Mouse (Mus musculus): Measurements from ENCODE around the gene Gak. TPM values are rescaled to one million over a fixed set of nuclear protein-coding genes. Genes with fewer than 3 reads are reported as not detected.

The Gak gene
- polyA plus RNA-seq (2016; fragmentation: Nextera tagmentation; extraction: Ambion mirVana) = 42.5 and 43.2 TPM in 2 replicates

DNA sequence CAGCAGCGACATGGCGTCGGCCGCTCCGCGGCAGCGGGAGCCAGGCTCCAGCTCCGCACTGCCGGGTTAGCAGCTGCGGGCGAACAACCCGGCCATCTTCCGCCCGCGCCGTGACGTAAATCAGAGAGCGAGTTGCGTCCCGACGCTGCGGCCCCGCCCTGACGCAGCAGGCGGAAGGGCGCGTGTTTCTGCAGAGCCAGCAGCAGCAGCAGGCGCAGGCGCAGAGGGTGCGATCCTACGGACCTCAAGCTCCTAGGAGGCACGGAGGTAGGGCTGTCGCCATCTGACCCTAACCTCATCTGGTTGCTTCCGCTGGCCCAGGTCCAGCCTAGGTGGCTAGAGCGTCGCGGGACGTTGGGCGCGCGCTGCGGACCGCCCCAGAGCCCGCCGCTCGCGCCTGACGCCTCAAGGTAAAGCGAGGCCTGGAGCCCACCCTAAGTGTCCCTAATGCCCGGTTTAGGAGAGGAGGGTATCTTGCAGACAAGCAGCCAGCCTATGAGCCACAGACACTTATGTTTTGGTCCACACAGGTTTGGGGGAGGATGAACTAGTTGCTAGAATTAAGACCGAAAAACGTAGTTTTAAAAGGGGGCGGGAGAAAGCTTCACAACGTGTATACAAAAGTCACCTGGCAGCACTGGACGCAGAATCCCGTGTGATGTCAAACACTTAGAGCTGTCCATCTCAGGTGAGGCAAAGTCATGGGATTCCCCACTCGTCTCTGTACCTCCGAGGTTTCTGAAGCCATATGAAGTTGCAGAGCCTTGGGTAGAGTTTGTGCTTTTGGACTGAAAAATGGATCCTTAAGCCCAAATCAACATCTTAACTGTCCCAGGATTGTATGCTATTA, at the start of gene Gak, which contains the start of gene Tmem175:
Gene Gak (minus strand): TSS at position 122 of the 850 bp plus-strand sequence.
Gene Tmem175 (plus strand): TSS at position 137 of the 850 bp plus-strand sequence.
- no peaks in the 10 kb centered on the region for H3K9me3 ChIP-seq (replicated peaks)
- WGBS = under 1% methylated on average over 58 of the region's 58 CpGs
- peak within 1 kb of the TSS; percentile 81 for H3K27ac ChIP-seq (ENCODE audit: poor library complexity, severe bottlenecking)
- peak within 1 kb of the TSS; percentile 83 for H3K4me2 ChIP-seq
- peaks cover 24% of the 10 kb centered on the region for H3K4me1 ChIP-seq (replicated peaks)
- no peaks in the 10 kb centered on the region for H3K36me3 ChIP-seq
- peak within 1 kb of the TSS; percentile 93 for H3K9ac ChIP-seq
- peak; percentile 96 for ATAC-seq (ENCODE audit: insufficient number of reproducible peaks, low FRiP score)
- H3K27me3 ChIP-seq (replicated peaks) = no peaks in the 10 kb centered on the region
- H3K4me3 ChIP-seq = peak within 1 kb of the TSS; percentile 88

DNA sequence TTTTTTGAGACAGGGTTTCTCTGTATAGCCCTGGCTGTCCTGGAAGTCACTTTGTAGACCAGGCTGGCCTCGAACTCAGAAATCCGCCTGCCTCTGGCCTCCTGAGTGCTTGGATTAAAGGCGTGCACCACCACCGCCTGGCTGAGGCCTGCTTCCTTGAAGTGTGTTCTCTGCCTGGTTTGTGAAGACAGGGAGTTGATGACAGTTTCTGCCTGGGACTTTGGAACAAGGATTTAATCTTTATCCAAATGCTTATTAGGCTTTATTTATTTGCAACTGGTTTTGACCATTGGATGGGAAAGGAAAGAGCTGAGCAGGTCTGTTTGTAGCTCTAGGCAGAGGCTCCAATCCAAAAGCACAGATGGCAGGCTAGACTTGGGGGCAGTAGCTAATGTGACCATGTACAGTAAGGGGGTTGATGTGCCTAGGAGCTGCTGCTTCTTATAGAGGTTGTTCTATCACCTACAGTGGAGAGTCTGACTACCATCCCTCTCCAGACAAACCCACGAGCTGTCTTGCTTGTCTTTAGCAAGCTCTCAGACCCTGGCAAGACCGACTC, 48.8 kb upstream of the Gak start:
- WGBS = 88% methylated on average over 6 of the region's 6 CpGs
- Histone ChIP-seq H3K9ac (no peak overlapping the region), H3K4me3 (no peak overlapping the region), H3K9me3 (replicated peaks) (no peaks in the 10 kb centered on the region), H3K4me2 (no peak overlapping the region), H3K36me3 (peaks cover 9% of the 10 kb centered on the region), H3K27ac (ENCODE audit: poor library complexity, severe bottlenecking) (no peak overlapping the region), H3K4me1 (replicated peaks) (peaks cover 18% of the 10 kb centered on the region), H3K27me3 (replicated peaks) (no peaks in the 10 kb centered on the region)
- no peak for ATAC-seq (ENCODE audit: insufficient number of reproducible peaks, low FRiP score)

DNA sequence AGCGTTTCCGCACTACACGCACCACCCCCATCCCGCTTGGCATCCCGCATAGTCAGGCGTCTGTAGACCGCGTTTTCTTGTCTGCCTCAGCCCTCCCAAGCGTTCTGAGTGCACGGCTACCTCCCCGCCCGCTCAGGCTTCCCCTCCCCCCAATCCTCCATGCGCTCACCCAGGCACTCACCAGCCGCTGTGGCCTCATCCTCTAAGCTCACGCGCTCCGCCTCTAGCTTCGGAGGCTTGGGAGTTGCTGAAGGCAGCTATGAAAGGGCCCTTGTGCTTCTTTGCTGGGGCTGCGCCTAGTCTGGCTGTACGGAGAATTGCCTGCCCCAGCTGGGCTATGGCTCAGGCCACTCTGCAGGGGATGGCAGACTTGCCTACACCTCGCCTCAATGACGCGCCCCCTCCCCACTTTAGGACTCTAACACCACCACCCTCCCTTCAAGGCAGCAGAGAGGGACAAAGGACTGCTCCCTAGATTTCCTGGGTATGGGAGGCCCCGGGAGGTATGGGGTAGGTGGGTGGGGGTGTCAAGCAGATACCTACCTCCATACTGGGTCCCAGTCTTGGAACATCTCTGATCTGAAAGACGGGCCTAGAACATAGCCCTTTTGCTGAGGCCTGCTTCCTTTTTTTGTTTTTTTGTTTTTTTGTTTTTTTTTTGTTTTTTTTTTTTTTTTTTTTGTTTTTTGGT, 48.2 kb upstream of the Gak start:
- Histone ChIP-seq H3K27ac (ENCODE audit: poor library complexity, severe bottlenecking) (peak overlapping the region; percentile 70), H3K36me3 (peaks cover 14% of the 10 kb centered on the region), H3K4me1 (replicated peaks) (peaks cover 18% of the 10 kb centered on the region), H3K4me3 (peak overlapping the region; percentile 48), H3K27me3 (replicated peaks) (no peaks in the 10 kb centered on the region), H3K9me3 (replicated peaks) (no peaks in the 10 kb centered on the region), H3K9ac (peak overlapping the region; percentile 72), H3K4me2 (peak overlapping the region; percentile 89)
- ATAC-seq (ENCODE audit: insufficient number of reproducible peaks, low FRiP score) = peak; percentile 83
- 4% methylated on average over 25 of the region's 25 CpGs for WGBS

DNA sequence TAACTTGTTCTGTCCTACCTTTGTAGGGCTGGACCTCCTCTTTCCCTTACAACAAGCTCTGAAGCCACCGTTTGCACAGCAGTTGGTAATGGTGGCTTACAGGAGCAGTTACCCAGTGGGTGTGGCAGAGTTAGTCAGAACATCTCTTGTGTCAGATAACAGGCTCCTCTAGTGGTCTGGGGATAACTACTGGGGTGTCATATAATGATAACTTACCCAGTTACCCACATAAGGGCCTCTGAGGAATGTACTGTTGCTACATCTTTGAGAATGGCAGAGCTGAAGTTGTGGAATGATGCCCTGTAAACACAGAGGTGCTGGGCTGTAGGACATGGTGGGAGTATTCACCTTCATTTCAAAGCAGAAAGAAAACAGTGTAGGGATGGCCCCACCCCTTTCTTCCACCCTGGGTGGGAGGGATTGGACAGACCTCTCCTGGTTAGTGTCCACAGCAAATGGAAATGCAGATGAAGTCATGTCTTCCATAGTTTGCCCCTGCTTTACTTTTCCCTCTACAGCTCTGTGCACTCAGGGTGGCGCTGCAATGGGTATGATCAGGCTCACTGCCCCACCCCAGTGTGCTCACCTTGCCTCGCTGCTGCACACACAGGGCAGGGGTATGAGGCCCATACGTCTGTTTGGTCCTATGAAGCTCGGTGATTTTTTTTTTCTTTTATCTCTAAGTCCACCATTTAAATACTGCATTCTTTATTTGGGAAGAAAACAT, 47.4 kb upstream of the Gak start:
- peak overlapping the region; percentile 89 for H3K4me2 ChIP-seq
- H3K9me3 ChIP-seq (replicated peaks) = no peaks in the 10 kb centered on the region
- peak overlapping the region; percentile 70 for H3K27ac ChIP-seq (ENCODE audit: poor library complexity, severe bottlenecking)
- peaks cover 23% of the 10 kb centered on the region for H3K36me3 ChIP-seq
- peak overlapping the region; percentile 72 for H3K9ac ChIP-seq
- H3K4me3 ChIP-seq = peak overlapping the region; percentile 48
- ATAC-seq (ENCODE audit: insufficient number of reproducible peaks, low FRiP score) = peak; percentile 66; the same call in 1 of the 2 replicates
- WGBS = 9% methylated on average over 5 of the region's 5 CpGs
- no peaks in the 10 kb centered on the region for H3K27me3 ChIP-seq (replicated peaks)
- peaks cover 18% of the 10 kb centered on the region for H3K4me1 ChIP-seq (replicated peaks)

DNA sequence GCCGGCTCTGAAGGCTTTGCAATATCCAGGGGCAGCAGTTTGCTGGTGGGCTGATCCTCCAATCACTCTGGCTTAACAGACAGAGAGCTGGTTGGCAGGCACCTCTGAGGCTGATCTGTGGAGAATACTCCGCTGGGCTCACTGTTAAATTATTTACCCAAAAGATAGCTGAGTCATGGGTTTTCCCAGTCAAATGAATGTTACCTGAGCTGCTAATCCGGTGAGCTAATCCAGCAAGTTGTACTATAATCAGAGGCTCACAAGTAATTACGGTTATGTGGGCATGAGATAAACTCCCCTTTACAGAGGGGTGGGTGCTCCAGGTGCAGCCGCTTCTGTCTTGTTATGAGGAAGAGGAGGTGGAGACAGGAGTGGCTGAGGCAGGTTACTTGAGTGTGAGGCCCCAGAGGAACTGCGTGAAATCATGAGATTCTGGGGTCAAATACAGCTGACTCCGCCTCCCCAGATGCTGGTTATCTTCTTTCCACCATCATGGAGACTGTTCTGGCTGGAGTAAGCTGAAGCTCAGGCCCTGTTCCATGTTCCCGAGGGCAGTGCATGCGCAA, 45.8 kb upstream of the Gak start, which contains the start of gene Slc26a1:
Gene Slc26a1 (minus strand): TSS at position 319 of the 566 bp plus-strand sequence.
- H3K9ac ChIP-seq = no peak within 1 kb of the TSS
- H3K4me1 ChIP-seq (replicated peaks) = peaks cover 21% of the 10 kb centered on the region
- no peaks in the 10 kb centered on the region for H3K27me3 ChIP-seq (replicated peaks)
- peaks cover 32% of the 10 kb centered on the region for H3K36me3 ChIP-seq
- H3K4me2 ChIP-seq = no peak within 1 kb of the TSS
- ATAC-seq (ENCODE audit: insufficient number of reproducible peaks, low FRiP score) = no peak
- H3K9me3 ChIP-seq (replicated peaks) = no peaks in the 10 kb centered on the region
- 76% methylated on average over 9 of the region's 9 CpGs for WGBS
- no peak within 1 kb of the TSS for H3K4me3 ChIP-seq
- no peak within 1 kb of the TSS for H3K27ac ChIP-seq (ENCODE audit: poor library complexity, severe bottlenecking)

DNA sequence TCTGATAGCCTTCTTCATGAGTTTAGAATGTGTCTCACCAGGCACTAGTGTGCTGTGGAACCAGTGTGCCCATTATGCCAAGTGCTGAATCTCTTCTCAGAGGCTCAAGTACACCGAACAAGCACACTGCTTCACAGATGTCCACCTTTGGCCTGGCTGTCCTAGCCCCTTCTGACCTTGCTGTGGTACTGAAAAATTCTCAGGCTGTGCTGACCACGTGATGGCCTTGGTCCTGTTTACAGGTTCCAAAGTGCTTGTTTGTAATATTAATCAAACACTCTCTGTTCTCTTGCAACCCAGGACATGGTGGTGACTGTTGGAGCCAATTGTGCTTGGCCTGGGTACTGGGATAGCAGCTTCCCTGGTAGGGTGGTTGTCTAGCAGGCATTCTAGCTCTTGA, 45.1 kb upstream of the Gak start:
- H3K4me2 ChIP-seq = no peak overlapping the region
- H3K4me1 ChIP-seq (replicated peaks) = peaks cover 28% of the 10 kb centered on the region
- H3K9ac ChIP-seq = no peak overlapping the region
- no peak for ATAC-seq (ENCODE audit: insufficient number of reproducible peaks, low FRiP score)
- no peaks in the 10 kb centered on the region for H3K9me3 ChIP-seq (replicated peaks)
- H3K36me3 ChIP-seq = peaks cover 32% of the 10 kb centered on the region
- H3K27me3 ChIP-seq (replicated peaks) = no peaks in the 10 kb centered on the region
- WGBS = 75% methylated on average over 2 of the region's 2 CpGs
- no peak overlapping the region for H3K4me3 ChIP-seq
- no peak overlapping the region for H3K27ac ChIP-seq (ENCODE audit: poor library complexity, severe bottlenecking)

DNA sequence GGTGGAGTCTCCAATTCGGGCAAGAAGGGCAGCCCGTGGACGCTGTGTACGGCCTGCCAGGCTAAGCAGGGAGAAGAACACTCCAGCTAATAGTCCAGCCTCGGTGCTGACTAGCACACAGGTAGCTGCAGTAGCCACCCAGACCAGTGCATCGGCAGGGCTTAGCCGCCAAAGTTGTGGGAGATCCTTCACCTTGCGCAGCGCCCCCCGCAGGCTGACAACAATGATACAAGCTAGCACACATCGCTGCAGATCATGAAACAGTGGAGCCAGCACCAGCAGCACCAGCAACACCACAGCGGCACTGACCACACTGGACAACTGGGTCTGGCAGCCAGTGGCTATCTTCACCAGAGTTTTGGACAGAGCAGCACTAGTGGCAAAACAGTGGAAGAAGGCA, 42.2 kb upstream of the Gak start:
- no peak overlapping the region for H3K4me2 ChIP-seq
- H3K4me1 ChIP-seq (replicated peaks) = peaks cover 19% of the 10 kb centered on the region
- no peaks in the 10 kb centered on the region for H3K27me3 ChIP-seq (replicated peaks)
- H3K9ac ChIP-seq = no peak overlapping the region
- peaks cover 32% of the 10 kb centered on the region for H3K36me3 ChIP-seq
- ATAC-seq (ENCODE audit: insufficient number of reproducible peaks, low FRiP score) = no peak
- H3K4me3 ChIP-seq = no peak overlapping the region
- no peak overlapping the region for H3K27ac ChIP-seq (ENCODE audit: poor library complexity, severe bottlenecking)
- 86% methylated on average over 12 of the region's 12 CpGs for WGBS
- H3K9me3 ChIP-seq (replicated peaks) = no peaks in the 10 kb centered on the region

DNA sequence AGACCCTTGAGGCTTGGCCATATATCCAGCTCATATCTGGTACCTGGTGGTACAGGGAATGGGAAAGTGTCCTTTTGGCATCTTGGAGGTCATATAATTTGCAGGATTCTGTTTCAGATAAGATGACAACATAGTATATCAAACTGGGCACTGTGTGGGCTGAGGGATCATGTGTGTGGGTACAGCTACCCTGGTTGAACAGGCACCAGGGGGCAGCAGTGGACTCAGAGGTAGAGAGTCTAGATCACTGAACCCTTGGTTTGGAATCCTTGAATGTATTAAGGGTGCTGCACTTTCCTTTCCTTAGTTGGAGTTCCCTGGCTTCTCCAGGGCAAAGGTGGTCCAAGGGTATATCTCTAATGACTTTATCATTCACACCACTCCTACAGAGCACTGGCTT, 41.2 kb upstream of the Gak start:
- H3K4me2 ChIP-seq = no peak overlapping the region
- peaks cover 14% of the 10 kb centered on the region for H3K4me1 ChIP-seq (replicated peaks)
- no peaks in the 10 kb centered on the region; the same call in 1 of the 2 replicates for H3K27me3 ChIP-seq (replicated peaks)
- H3K4me3 ChIP-seq = no peak overlapping the region
- H3K9me3 ChIP-seq (replicated peaks) = no peaks in the 10 kb centered on the region
- 0 out of 2 replicates have a peak, but pooled peaks have one; percentile 31 for ATAC-seq (ENCODE audit: insufficient number of reproducible peaks, low FRiP score)
- H3K36me3 ChIP-seq = peaks cover 32% of the 10 kb centered on the region
- H3K27ac ChIP-seq (ENCODE audit: poor library complexity, severe bottlenecking) = no peak overlapping the region
- H3K9ac ChIP-seq = no peak overlapping the region

DNA sequence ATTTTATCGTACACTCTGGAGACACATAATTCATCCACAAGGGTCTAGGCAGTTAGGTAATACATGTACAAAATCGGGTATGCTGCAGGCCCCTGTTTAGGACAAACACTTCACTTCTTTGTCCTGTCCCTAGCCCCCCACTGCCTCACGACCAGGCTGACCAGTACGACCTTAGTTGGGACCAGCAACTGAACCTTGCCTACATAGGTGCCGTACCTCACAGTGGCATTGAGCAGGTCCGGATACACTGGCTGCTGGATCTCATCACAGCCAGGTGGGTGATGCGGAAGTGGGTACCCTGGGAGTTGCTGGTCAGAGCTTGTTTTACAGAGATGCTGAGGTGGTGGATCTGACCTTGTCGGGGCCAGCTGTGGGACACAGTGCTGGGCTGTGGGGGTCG, 40.4 kb upstream of the Gak start:
- Histone ChIP-seq H3K4me2 (peak overlapping the region; percentile 76), H3K36me3 (peaks cover 32% of the 10 kb centered on the region), H3K9me3 (replicated peaks) (no peaks in the 10 kb centered on the region), H3K27me3 (replicated peaks) (peaks cover 1% of the 10 kb centered on the region; the same call in 1 of the 2 replicates), H3K27ac (ENCODE audit: poor library complexity, severe bottlenecking) (peak overlapping the region; percentile 87; the same call in 1 of the 2 replicates), H3K4me1 (replicated peaks) (peaks cover 14% of the 10 kb centered on the region), H3K4me3 (peak overlapping the region; percentile 72; the same call in 1 of the 2 replicates), H3K9ac (peak overlapping the region; percentile 84)
- ATAC-seq (ENCODE audit: insufficient number of reproducible peaks, low FRiP score) = no peak
- WGBS = 77% methylated on average over 9 of the region's 9 CpGs
